Mouse (Mus musculus): Measurements from ENCODE around the gene Capn7. TPM values are rescaled to one million over a fixed set of nuclear protein-coding genes. Genes with fewer than 3 reads are reported as not detected.

Gene Capn7
- polyA plus RNA-seq, 1 experiment from 2014 or later, result 31.1 TPM

GRCm38 (mm10) chr14:31327196-31327595, 9.2 kb upstream of the Capn7 start:
- Histone ChIP-seq H3K4me3 (no peak overlapping the region), H3K9me3 (replicated peaks) (no peaks in the 10 kb centered on the region), H3K4me1 (peaks cover 11% of the 10 kb centered on the region), H3K36me3 (no peaks in the 10 kb centered on the region), H3K27me3 (ENCODE audit: low read depth, poor library complexity, severe bottlenecking) (no peaks in the 10 kb centered on the region; the same call in 1 of the 2 replicates), H3K27ac (no peak overlapping the region)
- peak; percentile 26 for DNase-seq (ENCODE audit: low spot score)
- 94% methylated on average over 1 of the region's 1 CpGs for WGBS

- 87% methylated on average over 4 of the region's 4 CpGs for WGBS
- H3K4me1 ChIP-seq, result peaks cover 11% of the 10 kb centered on the region
- no peak for DNase-seq (ENCODE audit: low spot score)
- H3K27me3 ChIP-seq (ENCODE audit: low read depth, poor library complexity, severe bottlenecking), result no peaks in the 10 kb centered on the region; the same call in 1 of the 2 replicates
- no peaks in the 10 kb centered on the region for H3K9me3 ChIP-seq (replicated peaks)
- no peak overlapping the region for H3K27ac ChIP-seq
- H3K4me3 ChIP-seq, result no peak overlapping the region
- no peaks in the 10 kb centered on the region for H3K36me3 ChIP-seq
Measured at GRCm38 (mm10) chr14:31327681-31328080, 8.8 kb upstream of the Capn7 start.

GRCm38 (mm10) chr14:31329741-31330140, 6.7 kb upstream of the Capn7 start:
- 67% methylated on average over 2 of the region's 2 CpGs for WGBS
- Histone ChIP-seq H3K9me3 (replicated peaks) (no peaks in the 10 kb centered on the region), H3K27ac (no peak overlapping the region), H3K36me3 (no peaks in the 10 kb centered on the region), H3K4me3 (no peak overlapping the region), H3K27me3 (ENCODE audit: low read depth, poor library complexity, severe bottlenecking) (no peaks in the 10 kb centered on the region), H3K4me1 (no peaks in the 10 kb centered on the region)
- no peak for DNase-seq (ENCODE audit: low spot score)

- H3K27me3 ChIP-seq (ENCODE audit: low read depth, poor library complexity, severe bottlenecking), result no peaks in the 10 kb centered on the region
- H3K9me3 ChIP-seq (replicated peaks), result no peaks in the 10 kb centered on the region
- H3K4me3 ChIP-seq, result no peak overlapping the region
- DNase-seq (ENCODE audit: low spot score), result no peak
- H3K36me3 ChIP-seq, result no peaks in the 10 kb centered on the region
- H3K27ac ChIP-seq, result no peak overlapping the region
- H3K4me1 ChIP-seq, result 0 out of 2 replicates have a peak, but pooled peaks cover 2% of the 10 kb centered on the region
- 83% methylated on average over 4 of the region's 4 CpGs for WGBS
Measured at GRCm38 (mm10) chr14:31330957-31331356, 5.5 kb upstream of the Capn7 start.

- H3K4me1 ChIP-seq, result peaks cover 11% of the 10 kb centered on the region
- DNase-seq (ENCODE audit: low spot score), result no peak
- no peaks in the 10 kb centered on the region for H3K9me3 ChIP-seq (replicated peaks)
- H3K27ac ChIP-seq, result 0 out of 2 replicates have a peak overlapping the region, but pooled peaks have one; percentile 93
- 63% methylated on average over 3 of the region's 3 CpGs for WGBS
- H3K27me3 ChIP-seq (ENCODE audit: low read depth, poor library complexity, severe bottlenecking), result no peaks in the 10 kb centered on the region
- peak overlapping the region; percentile 89 for H3K4me3 ChIP-seq
- H3K36me3 ChIP-seq, result peaks cover 3% of the 10 kb centered on the region
Measured at GRCm38 (mm10) chr14:31335765-31336164, 673 bp upstream of the Capn7 start.

GRCm38 (mm10) chr14:31337406-31337805, 968 bp downstream of the Capn7 start:
- H3K4me3 ChIP-seq, result peak overlapping the region; percentile 89
- H3K4me1 ChIP-seq, result peaks cover 11% of the 10 kb centered on the region
- no peaks in the 10 kb centered on the region for H3K9me3 ChIP-seq (replicated peaks)
- 54% methylated on average over 7 of the region's 7 CpGs for WGBS
- DNase-seq (ENCODE audit: low spot score), result no peak
- peak overlapping the region; percentile 93 for H3K27ac ChIP-seq
- H3K27me3 ChIP-seq (ENCODE audit: low read depth, poor library complexity, severe bottlenecking), result no peaks in the 10 kb centered on the region
- peaks cover 13% of the 10 kb centered on the region for H3K36me3 ChIP-seq

GRCm38 (mm10) chr14:31337947-31338346, 1.5 kb downstream of the Capn7 start:
- DNase-seq (ENCODE audit: low spot score), result no peak
- Histone ChIP-seq H3K4me3 (peak overlapping the region; percentile 89; the same call in 1 of the 2 replicates), H3K27ac (no peak overlapping the region), H3K36me3 (peaks cover 14% of the 10 kb centered on the region), H3K27me3 (ENCODE audit: low read depth, poor library complexity, severe bottlenecking) (no peaks in the 10 kb centered on the region), H3K9me3 (replicated peaks) (no peaks in the 10 kb centered on the region), H3K4me1 (peaks cover 11% of the 10 kb centered on the region)

- no peak overlapping the region for H3K4me3 ChIP-seq
- H3K9me3 ChIP-seq (replicated peaks), result no peaks in the 10 kb centered on the region
- no peaks in the 10 kb centered on the region for H3K27me3 ChIP-seq (ENCODE audit: low read depth, poor library complexity, severe bottlenecking)
- DNase-seq (ENCODE audit: low spot score), result no peak
- H3K4me1 ChIP-seq, result no peaks in the 10 kb centered on the region
- no peak overlapping the region for H3K27ac ChIP-seq
- WGBS, result 88% methylated on average over 8 of the region's 8 CpGs
- peaks cover 41% of the 10 kb centered on the region for H3K36me3 ChIP-seq
Measured at GRCm38 (mm10) chr14:31343241-31343640, 6.8 kb downstream of the Capn7 start.

- 90% methylated on average over 1 of the region's 1 CpGs for WGBS
- H3K9me3 ChIP-seq (replicated peaks), result no peaks in the 10 kb centered on the region
- no peak for DNase-seq (ENCODE audit: low spot score)
- H3K27ac ChIP-seq, result no peak overlapping the region
- H3K27me3 ChIP-seq (ENCODE audit: low read depth, poor library complexity, severe bottlenecking), result no peaks in the 10 kb centered on the region
- H3K36me3 ChIP-seq, result peaks cover 52% of the 10 kb centered on the region
- H3K4me3 ChIP-seq, result no peak overlapping the region
- no peaks in the 10 kb centered on the region for H3K4me1 ChIP-seq
Measured at GRCm38 (mm10) chr14:31345367-31345766, 8.9 kb downstream of the Capn7 start.

- Histone ChIP-seq H3K27me3 (ENCODE audit: low read depth, poor library complexity, severe bottlenecking) (no peaks in the 10 kb centered on the region), H3K9me3 (replicated peaks) (no peaks in the 10 kb centered on the region), H3K4me3 (no peak overlapping the region), H3K4me1 (no peaks in the 10 kb centered on the region), H3K36me3 (peaks cover 67% of the 10 kb centered on the region), H3K27ac (no peak overlapping the region)
- DNase-seq (ENCODE audit: low spot score), result no peak
- 93% methylated on average over 2 of the region's 2 CpGs for WGBS
Measured at GRCm38 (mm10) chr14:31362236-31362635, 25.8 kb downstream of the Capn7 start.

GRCm38 (mm10) chr14:31364589-31364988, 28.2 kb downstream of the Capn7 start:
- no peak overlapping the region for H3K4me3 ChIP-seq
- WGBS, result 91% methylated on average over 4 of the region's 4 CpGs
- H3K36me3 ChIP-seq, result peaks cover 73% of the 10 kb centered on the region

GRCm38 (mm10) chr14:31365350-31365749, 28.9 kb downstream of the Capn7 start:
- Histone ChIP-seq H3K9me3 (replicated peaks) (no peaks in the 10 kb centered on the region), H3K36me3 (peaks cover 75% of the 10 kb centered on the region), H3K4me3 (no peak overlapping the region), H3K27me3 (ENCODE audit: low read depth, poor library complexity, severe bottlenecking) (no peaks in the 10 kb centered on the region), H3K4me1 (no peaks in the 10 kb centered on the region), H3K27ac (no peak overlapping the region)
- DNase-seq (ENCODE audit: low spot score), result peak; percentile 69

More at GRCm38 (mm10) chr14:31364589-31364988, 28.2 kb downstream of the Capn7 start:
- no peak overlapping the region for H3K27ac ChIP-seq
- H3K4me1 ChIP-seq, result no peaks in the 10 kb centered on the region
- no peak for DNase-seq (ENCODE audit: low spot score)
- H3K9me3 ChIP-seq (replicated peaks), result no peaks in the 10 kb centered on the region
- no peaks in the 10 kb centered on the region for H3K27me3 ChIP-seq (ENCODE audit: low read depth, poor library complexity, severe bottlenecking)

GRCm38 (mm10) chr14:31367951-31368350, 31.5 kb downstream of the Capn7 start:
- 94% methylated on average over 7 of the region's 7 CpGs for WGBS
- no peak overlapping the region for H3K27ac ChIP-seq
- no peaks in the 10 kb centered on the region for H3K4me1 ChIP-seq
- no peak overlapping the region for H3K4me3 ChIP-seq
- H3K9me3 ChIP-seq (replicated peaks), result no peaks in the 10 kb centered on the region
- H3K36me3 ChIP-seq, result peaks cover 84% of the 10 kb centered on the region
- no peak for DNase-seq (ENCODE audit: low spot score)
- H3K27me3 ChIP-seq (ENCODE audit: low read depth, poor library complexity, severe bottlenecking), result no peaks in the 10 kb centered on the region

- no peak for DNase-seq (ENCODE audit: low spot score)
- peaks cover 87% of the 10 kb centered on the region for H3K36me3 ChIP-seq
- 91% methylated on average over 3 of the region's 3 CpGs for WGBS
Measured at GRCm38 (mm10) chr14:31369377-31369776, 32.9 kb downstream of the Capn7 start.

More at GRCm38 (mm10) chr14:31369377-31369776, 32.9 kb downstream of the Capn7 start:
- Histone ChIP-seq H3K27ac (no peak overlapping the region), H3K4me3 (no peak overlapping the region), H3K9me3 (replicated peaks) (no peaks in the 10 kb centered on the region), H3K4me1 (no peaks in the 10 kb centered on the region), H3K27me3 (ENCODE audit: low read depth, poor library complexity, severe bottlenecking) (no peaks in the 10 kb centered on the region)

Measured in limb, embryonic 10.5 days (tissue).